Mouse (Mus musculus) heart, embryonic 15.5 days (tissue): ENCODE results near the gene Pigu. TPM values are rescaled to one million over a fixed set of nuclear protein-coding genes. Genes with fewer than 3 reads are reported as not detected.
A peak's percentile ranks its signal among the peaks of the same experiment; 100 is the strongest.

Experiments used
- ATAC-seq: fragments of 200-750 bp; cut with Nextera tagmentation; replicated peaks from 2 replicates; pipeline ENCODE4 v1.8.0; 2017; ENCODE audit warnings: low read depth, moderate TSS enrichment; ENCODE audit not compliant: insufficient number of reproducible peaks, insufficient read depth, low FRiP score
- H3K27ac ChIP-seq: fragments of 300-500 bp; sonication (generic); 2 replicates; pipeline ENCODE4 v1.5.1; 2015; ENCODE audit warnings: mild to moderate bottlenecking, inconsistent platforms
- H3K27me3 ChIP-seq: fragments of 300-500 bp; sonication (generic); 2 replicates; pipeline ENCODE4 v1.6.1; 2015; ENCODE audit warnings: inconsistent platforms
- H3K36me3 ChIP-seq: fragments of 300-500 bp; sonication (generic); 2 replicates; pipeline ENCODE4 v1.6.1; 2015; ENCODE audit warnings: mild to moderate bottlenecking, inconsistent platforms
- H3K4me1 ChIP-seq: fragments of 300-500 bp; sonication (generic); replicated peaks from 2 replicates; pipeline ENCODE4 v1.6.1; 2015; ENCODE audit warnings: inconsistent platforms
- H3K4me2 ChIP-seq: fragments of 300-500 bp; sonication (generic); 2 replicates; pipeline ENCODE4 v1.6.1; 2015; ENCODE audit warnings: inconsistent platforms, mild to moderate bottlenecking, moderate library complexity
- H3K4me3 ChIP-seq: fragments of 300-500 bp; sonication (generic); 2 replicates; pipeline ENCODE4 v1.5.1; 2015; ENCODE audit warnings: mild to moderate bottlenecking, inconsistent platforms
- H3K9ac ChIP-seq: fragments of 300-500 bp; sonication (generic); 2 replicates; pipeline ENCODE4 v1.6.1; 2015; ENCODE audit warnings: mild to moderate bottlenecking, inconsistent platforms
- H3K9me3 ChIP-seq: fragments of 300-500 bp; sonication (generic); replicated peaks from 2 replicates; pipeline ENCODE4 v1.6.1; 2016; ENCODE audit warnings: inconsistent platforms
- whole genome bisulfite sequencing: fragments of 180-500 bp; shearing (Covaris S2); methylation state at CpG from one replicate; pipeline ENCODE4 v1.1.7; 2015; ENCODE audit warnings: mixed read lengths; 5-methylcytosine and 5-hydroxymethylcytosine counted together
- polyA plus RNA-seq: library from polyadenylated mRNA; unstranded; fragments of >200 nt; fragmentation: Nextera tagmentation; extraction: Ambion mirVana; gene quantifications from 2 replicates; pipeline ENCODE4 v1.2.1, GENCODE M21; 2015

Pigu gene
- polyA plus RNA-seq, 1 experiment from 2014 or later, result 45.4 TPM

- Histone ChIP-seq H3K27ac (no peak overlapping the region), H3K36me3 (no peaks in the 10 kb centered on the region), H3K9ac (no peak overlapping the region), H3K4me2 (no peak overlapping the region), H3K9me3 (no peaks in the 10 kb centered on the region), H3K4me3 (no peak overlapping the region), H3K27me3 (no peaks in the 10 kb centered on the region), H3K4me1 (peaks cover 13% of the 10 kb centered on the region)
- ATAC-seq, result no peak
- 86% methylated on average over 6 of the region's 6 CpGs for WGBS
Observed at GRCm38 (mm10) chr2:155271957-155272356, 85.3 kb downstream of the Pigu start.

GRCm38 (mm10) chr2:155266896-155267295, 90.3 kb downstream of the Pigu start:
- WGBS, result 75% methylated on average over 5 of the region's 5 CpGs
- ATAC-seq, result no peak
- Histone ChIP-seq H3K4me1 (no peaks in the 10 kb centered on the region), H3K4me3 (no peak overlapping the region), H3K9ac (no peak overlapping the region), H3K36me3 (no peaks in the 10 kb centered on the region), H3K27ac (no peak overlapping the region), H3K27me3 (no peaks in the 10 kb centered on the region), H3K4me2 (no peak overlapping the region), H3K9me3 (0 out of 2 replicates have a peak, but pooled peaks cover 3% of the 10 kb centered on the region)

DNA sequence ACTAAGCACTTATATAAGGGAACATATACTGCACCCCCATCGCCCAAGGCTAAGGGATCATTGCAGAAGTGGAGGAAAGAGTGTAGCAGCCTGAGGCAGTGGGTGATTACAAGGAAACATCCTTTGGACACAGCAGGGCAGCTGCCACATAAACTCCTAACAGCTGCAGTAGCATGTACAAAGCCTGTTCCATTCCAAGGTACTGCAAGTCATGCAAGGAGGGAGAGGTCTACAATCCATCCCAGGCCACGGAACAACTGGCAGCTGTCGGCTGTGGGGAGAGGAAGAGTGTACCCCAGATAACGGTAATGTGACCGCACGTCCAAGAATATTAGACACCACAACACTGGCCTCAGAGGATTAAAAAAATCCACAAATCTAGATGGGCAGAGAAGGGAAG, 91.7 kb downstream of the Pigu start:
- 80% methylated on average over 6 of the region's 6 CpGs for WGBS
- Histone ChIP-seq H3K9ac (no peak overlapping the region), H3K27ac (no peak overlapping the region), H3K4me1 (no peaks in the 10 kb centered on the region), H3K9me3 (0 out of 2 replicates have a peak, but pooled peaks cover 3% of the 10 kb centered on the region), H3K36me3 (no peaks in the 10 kb centered on the region), H3K4me3 (no peak overlapping the region), H3K4me2 (no peak overlapping the region), H3K27me3 (no peaks in the 10 kb centered on the region)
- no peak for ATAC-seq

GRCm38 (mm10) chr2:155249588-155249987, 107.6 kb downstream of the Pigu start:
- ATAC-seq, result no peak
- Histone ChIP-seq H3K9me3 (no peaks in the 10 kb centered on the region), H3K27ac (no peak overlapping the region), H3K27me3 (no peaks in the 10 kb centered on the region), H3K4me2 (no peak overlapping the region), H3K4me1 (peaks cover 12% of the 10 kb centered on the region), H3K4me3 (no peak overlapping the region), H3K9ac (no peak overlapping the region), H3K36me3 (peaks cover 68% of the 10 kb centered on the region)
- 87% methylated on average over 5 of the region's 5 CpGs for WGBS

- Histone ChIP-seq H3K27me3 (no peaks in the 10 kb centered on the region), H3K4me3 (no peak overlapping the region), H3K9me3 (no peaks in the 10 kb centered on the region), H3K9ac (no peak overlapping the region), H3K4me1 (peaks cover 12% of the 10 kb centered on the region), H3K27ac (no peak overlapping the region), H3K4me2 (no peak overlapping the region), H3K36me3 (peaks cover 77% of the 10 kb centered on the region)
- no peak for ATAC-seq
- 84% methylated on average over 2 of the region's 2 CpGs for WGBS
Observed at GRCm38 (mm10) chr2:155248718-155249117, 108.5 kb downstream of the Pigu start.

- Histone ChIP-seq H3K9me3 (no peaks in the 10 kb centered on the region), H3K27me3 (no peaks in the 10 kb centered on the region), H3K4me2 (no peak overlapping the region), H3K9ac (no peak overlapping the region), H3K4me1 (peaks cover 12% of the 10 kb centered on the region), H3K27ac (no peak overlapping the region), H3K36me3 (peaks cover 82% of the 10 kb centered on the region), H3K4me3 (no peak overlapping the region)
- no peak for ATAC-seq
- 77% methylated on average over 1 of the region's 1 CpGs for WGBS
Observed at GRCm38 (mm10) chr2:155248206-155248605, 109.0 kb downstream of the Pigu start.

GRCm38 (mm10) chr2:155246231-155246630, 111.0 kb downstream of the Pigu start:
- no peak overlapping the region for H3K9ac ChIP-seq
- WGBS, result 47% methylated on average over 4 of the region's 4 CpGs
- 0 out of 2 replicates have a peak, but pooled peaks have one; percentile 41 for ATAC-seq
- no peak overlapping the region for H3K4me2 ChIP-seq
- H3K4me3 ChIP-seq, result no peak overlapping the region
- peaks cover 84% of the 10 kb centered on the region for H3K36me3 ChIP-seq
- peak overlapping the region; percentile 58; the same call in 1 of the 2 replicates for H3K27ac ChIP-seq
- H3K27me3 ChIP-seq, result no peaks in the 10 kb centered on the region
- no peaks in the 10 kb centered on the region for H3K9me3 ChIP-seq
- peaks cover 15% of the 10 kb centered on the region for H3K4me1 ChIP-seq

GRCm38 (mm10) chr2:155242296-155242855, 114.9 kb downstream of the Pigu start:
- Histone ChIP-seq H3K27ac (peak overlapping the region; percentile 65), H3K4me1 (peaks cover 34% of the 10 kb centered on the region), H3K36me3 (peaks cover 49% of the 10 kb centered on the region), H3K9me3 (no peaks in the 10 kb centered on the region), H3K4me2 (no peak overlapping the region), H3K27me3 (no peaks in the 10 kb centered on the region), H3K9ac (no peak overlapping the region), H3K4me3 (no peak overlapping the region)
- 60% methylated on average over 7 of the region's 7 CpGs for WGBS
- no peak for ATAC-seq

DNA sequence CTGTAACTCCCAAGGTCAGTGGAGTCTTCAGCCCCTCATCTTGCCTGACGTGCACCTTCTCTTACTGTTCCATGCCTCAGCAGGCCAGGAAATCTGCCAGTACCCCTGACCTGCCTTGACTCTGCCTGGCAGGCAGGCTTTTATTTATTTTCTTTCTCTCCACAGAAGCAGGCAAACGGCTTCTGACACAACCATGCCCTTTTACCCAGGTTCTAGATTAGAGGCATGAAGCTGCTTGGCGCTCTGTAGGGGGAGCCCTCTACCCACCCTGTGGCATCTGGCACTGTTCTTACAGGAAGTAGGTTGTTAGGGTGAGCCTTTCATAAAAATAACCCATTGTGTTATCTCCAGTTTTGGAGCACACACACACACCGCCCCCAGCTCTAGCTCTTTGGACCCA, 116.3 kb downstream of the Pigu start:
- H3K9ac ChIP-seq, result no peak overlapping the region
- H3K4me1 ChIP-seq, result peaks cover 31% of the 10 kb centered on the region
- no peak overlapping the region for H3K4me2 ChIP-seq
- no peak for ATAC-seq
- no peaks in the 10 kb centered on the region for H3K9me3 ChIP-seq
- no peak overlapping the region for H3K4me3 ChIP-seq
- H3K27me3 ChIP-seq, result no peaks in the 10 kb centered on the region
- 0 out of 2 replicates have a peak overlapping the region, but pooled peaks have one; percentile 34 for H3K27ac ChIP-seq
- peaks cover 38% of the 10 kb centered on the region for H3K36me3 ChIP-seq
- 81% methylated on average over 4 of the region's 4 CpGs for WGBS

DNA sequence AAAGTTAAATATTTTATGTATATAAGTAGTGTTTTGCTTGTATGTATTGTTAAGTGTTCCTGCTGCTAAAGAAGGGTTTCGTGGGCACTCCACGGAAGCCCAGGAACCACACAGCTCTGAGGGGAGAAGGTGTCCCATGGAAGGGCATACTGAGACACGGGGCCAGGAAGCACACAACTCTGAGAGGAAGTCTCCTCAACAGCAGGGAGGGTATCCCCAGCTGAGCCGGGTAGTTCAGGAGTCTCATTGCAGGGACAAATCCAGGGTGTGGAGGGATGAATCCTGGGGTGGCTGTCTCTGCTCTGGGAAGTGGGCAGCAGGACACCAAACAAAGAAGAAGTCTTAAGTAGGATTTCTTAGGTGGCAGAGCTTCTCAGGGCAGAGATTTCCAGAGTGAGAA, 120.0 kb downstream of the Pigu start:
- Histone ChIP-seq H3K4me3 (peak overlapping the region; percentile 86), H3K9ac (peak overlapping the region; percentile 89)
- 13% methylated on average over 4 of the region's 4 CpGs for WGBS

DNA sequence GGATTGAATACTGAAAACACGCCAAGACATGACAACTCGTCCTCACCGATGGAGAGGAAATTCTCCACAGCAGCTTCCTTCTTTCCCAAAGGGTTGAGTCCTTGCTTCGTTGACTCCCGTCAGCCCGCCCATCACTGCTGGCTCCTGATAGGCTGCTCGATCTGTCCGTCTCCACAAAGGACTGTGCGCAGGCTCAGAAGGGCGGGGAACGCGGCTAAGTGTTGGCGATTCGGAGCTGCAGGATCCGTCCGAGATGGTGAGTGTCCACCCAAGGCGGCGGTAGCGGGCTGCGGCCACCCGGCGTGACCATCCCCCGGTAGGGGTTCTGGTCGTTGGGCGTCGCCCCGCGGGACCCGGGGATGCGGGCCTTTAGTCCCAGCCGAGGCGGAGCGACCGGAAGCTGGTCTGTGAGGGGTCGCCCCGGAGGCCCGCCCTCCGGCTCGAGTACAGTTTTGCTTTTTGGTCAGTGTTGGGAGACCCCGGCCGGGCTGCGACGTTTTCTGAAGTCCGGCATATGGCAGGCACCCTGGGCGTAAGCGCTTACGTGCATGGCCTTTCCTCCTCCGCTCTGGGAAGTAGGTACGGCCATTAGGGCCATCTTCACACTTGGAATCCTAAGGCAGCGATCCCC, 120.8 kb downstream of the Pigu start, which contains the start of gene Dynlrb1:
Gene Dynlrb1, plus strand, starts transcription at position 172 of the 631 bp plus-strand sequence.
- WGBS, result under 1% methylated on average over 50 of the region's 50 CpGs

More for the DNA sequence above, 120.0 kb downstream of the Pigu start:
- H3K27ac ChIP-seq, result peak overlapping the region; percentile 91
- no peaks in the 10 kb centered on the region for H3K9me3 ChIP-seq
- peak overlapping the region; percentile 90 for H3K4me2 ChIP-seq
- peaks cover 3% of the 10 kb centered on the region; the same call in 1 of the 2 replicates for H3K36me3 ChIP-seq
- no peaks in the 10 kb centered on the region for H3K27me3 ChIP-seq
- H3K4me1 ChIP-seq, result peaks cover 27% of the 10 kb centered on the region
- ATAC-seq, result no peak

More for the DNA sequence above, 120.8 kb downstream of the Pigu start, which contains the start of gene Dynlrb1:
- H3K36me3 ChIP-seq, result peaks cover 3% of the 10 kb centered on the region; the same call in 1 of the 2 replicates
- peak; percentile 98 for ATAC-seq
- H3K9ac ChIP-seq, result peak within 1 kb of the TSS; percentile 89
- H3K27ac ChIP-seq, result peak within 1 kb of the TSS; percentile 91
- peak within 1 kb of the TSS; percentile 90 for H3K4me2 ChIP-seq
- H3K4me1 ChIP-seq, result peaks cover 26% of the 10 kb centered on the region
- no peaks in the 10 kb centered on the region for H3K9me3 ChIP-seq
- peak within 1 kb of the TSS; percentile 86 for H3K4me3 ChIP-seq
- no peaks in the 10 kb centered on the region for H3K27me3 ChIP-seq
